Mouse (Mus musculus): ENCODE data around the gene Smc5. TPM values are rescaled to one million over a fixed set of nuclear protein-coding genes. Genes with fewer than 3 reads are reported as not detected.

Smc5 gene
- polyA plus RNA-seq, 1 experiment, result 17.6 TPM

DNA sequence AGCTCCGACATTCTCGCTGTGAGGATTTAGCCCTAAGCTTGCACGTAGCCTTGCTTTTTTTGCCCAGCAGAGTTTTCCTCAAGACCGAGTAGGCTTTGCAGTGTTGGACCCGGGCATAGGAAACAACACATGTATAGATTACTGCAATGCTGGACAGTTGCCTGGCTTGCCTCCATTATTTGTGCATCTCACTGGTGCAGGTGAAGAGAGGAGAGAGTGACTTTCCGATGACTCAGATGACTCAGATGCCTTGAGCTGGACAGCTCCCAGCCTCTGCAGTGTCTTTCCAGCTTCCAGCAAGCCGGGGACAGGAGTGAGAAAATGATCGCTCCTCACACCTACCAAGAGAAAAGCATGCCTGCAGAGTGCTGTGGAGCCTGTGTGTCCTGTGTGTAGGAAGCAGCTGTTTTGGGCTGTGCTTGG lies 111.3 kb downstream of the Smc5 start:
- H3K27me3 ChIP-seq (ENCODE audit: control insufficient read depth, insufficient read depth, low read length), result no peaks in the 10 kb centered on the region
- no peak for TF ChIP-seq CTCF (IDR thresholded peaks at IDR 0.05; ENCODE audit: borderline replicate concordance, control insufficient read depth, extremely low read depth, insufficient read depth, low read length, poor library complexity)
- TF ChIP-seq POLR2A (IDR thresholded peaks at IDR 0.05; ENCODE audit: control insufficient read depth, extremely low read depth, insufficient read depth, low read length, poor library complexity), result no peak
- H3K36me3 ChIP-seq (ENCODE audit: control insufficient read depth, insufficient read depth, low read length), result no peaks in the 10 kb centered on the region
- no peak overlapping the region for H3K27ac ChIP-seq (ENCODE audit: control insufficient read depth, insufficient read depth, low read length)
- 81% methylated on average over 8 of the region's 8 CpGs for WGBS
- H3K4me3 ChIP-seq (ENCODE audit: control insufficient read depth, insufficient read depth, low read length), result no peak overlapping the region
- DNase-seq, result no peak
- H3K4me1 ChIP-seq (replicated peaks; ENCODE audit: control insufficient read depth, insufficient read depth, low read length), result no peaks in the 10 kb centered on the region

DNA sequence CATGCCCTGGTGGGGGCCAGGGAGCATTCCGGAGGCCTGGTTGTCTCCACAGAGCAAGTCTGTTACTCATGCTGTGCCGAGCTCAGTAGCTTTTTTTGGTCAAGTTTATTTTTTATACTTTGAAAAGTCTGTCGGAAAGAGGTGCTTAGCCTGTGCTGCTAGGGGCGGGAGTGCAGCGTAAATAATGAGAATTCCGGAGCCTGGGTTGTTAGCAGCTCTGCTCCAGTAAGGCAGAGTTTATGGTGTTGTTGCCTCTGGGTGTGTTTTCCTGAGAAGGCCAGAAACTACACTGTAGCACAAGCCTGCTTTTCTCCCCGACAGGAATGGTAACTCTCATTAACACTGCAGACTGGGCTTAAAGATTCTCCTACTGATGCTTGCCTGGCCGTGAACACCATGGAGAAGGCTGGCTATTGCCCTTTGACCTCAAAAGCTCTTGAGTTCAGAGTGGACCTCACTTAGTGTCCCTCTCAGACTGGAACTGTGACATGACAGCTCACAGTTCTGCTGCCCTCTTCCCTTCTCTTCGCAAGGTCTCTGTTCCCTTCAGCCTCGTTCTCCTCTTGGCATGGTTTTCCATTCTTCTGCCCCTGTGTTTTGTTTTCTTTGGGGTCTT lies 113.8 kb downstream of the Smc5 start:
- 95% methylated on average over 10 of the region's 10 CpGs for WGBS
- H3K36me3 ChIP-seq (ENCODE audit: control insufficient read depth, insufficient read depth, low read length), result no peaks in the 10 kb centered on the region

More for the DNA sequence above, 113.8 kb downstream of the Smc5 start:
- no peak for DNase-seq
- H3K4me1 ChIP-seq (replicated peaks; ENCODE audit: control insufficient read depth, insufficient read depth, low read length), result no peaks in the 10 kb centered on the region
- no peaks in the 10 kb centered on the region for H3K27me3 ChIP-seq (ENCODE audit: control insufficient read depth, insufficient read depth, low read length)
- H3K4me3 ChIP-seq (ENCODE audit: control insufficient read depth, insufficient read depth, low read length), result no peak overlapping the region
- TF ChIP-seq POLR2A (IDR thresholded peaks at IDR 0.05; ENCODE audit: control insufficient read depth, extremely low read depth, insufficient read depth, low read length, poor library complexity) (no peak), CTCF (IDR thresholded peaks at IDR 0.05; ENCODE audit: borderline replicate concordance, control insufficient read depth, extremely low read depth, insufficient read depth, low read length, poor library complexity) (no peak)
- H3K27ac ChIP-seq (ENCODE audit: control insufficient read depth, insufficient read depth, low read length), result no peak overlapping the region

Other genes starting within 250 kb of the Smc5 start
- gene Klf9, start 132.7 kb downstream of the Smc5 start, polyA plus RNA-seq (2012; rRNA removed), result 6.9 and 7.4 TPM in 2 replicates
- gene Mamdc2, start 174.5 kb upstream of the Smc5 start, polyA plus RNA-seq (2012; rRNA removed), result 0.20 and 0.32 TPM in 2 replicates

Data from thymus, adult 2 months (tissue).